ENCODE assay signal across 13 mouse cellular contexts in the genomic region with DNA sequence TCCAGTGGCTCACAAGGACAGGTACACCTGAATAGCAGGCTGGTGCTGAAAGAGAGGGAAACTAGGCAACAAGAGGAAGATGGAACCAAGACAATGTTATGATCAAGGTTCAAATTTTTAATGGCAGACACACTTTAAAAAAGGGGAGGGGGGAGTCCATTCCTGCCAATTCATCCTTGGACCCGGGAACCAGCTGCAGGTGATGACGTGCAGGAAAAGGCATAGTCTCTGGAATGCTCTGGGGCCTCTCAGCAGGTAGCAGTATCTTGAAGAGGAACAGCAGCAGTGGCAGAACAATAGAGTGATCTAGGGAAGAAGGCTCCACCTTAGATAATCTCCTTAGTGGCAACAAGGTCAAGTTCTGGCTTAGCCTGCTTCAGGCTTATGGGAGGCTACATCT. TPM values are rescaled to one million over a fixed set of nuclear protein-coding genes. Genes with fewer than 3 reads are reported as not detected.
"Had no signal": no experiment of that assay in that cellular context is flagged by ENCODE, and none has a peak within 500 bp of the region (broad histone marks: within the 10 kb centered on the region; RNA-seq: fewer than 3 reads in every experiment).

No protein-coding gene starts in this region.

RNA-seq across cellular contexts. Expression of gene Olfr857, which starts 14.9 kb away (rescaled TPM):
- total RNA-seq: neutrophil, adult 5-6 weeks had no signal
- polyA plus RNA-seq: neural tube, embryonic 13.5 days; neural tube, embryonic 14.5 days; neural tube, embryonic 15.5 days; small intestine, adult 2 months; spleen, adult 2 months; stomach, embryonic 14.5 days; stomach, embryonic 15.5 days; stomach, embryonic 16.5 days; stomach, postnatal 0 days; testis, adult 2 months; thymus, adult 2 months; thymus, postnatal 0 days had no signal
